Mouse (Mus musculus) lung, embryonic 15.5 days (tissue): ENCODE results near the gene Olfr1265. TPM values are rescaled to one million over a fixed set of nuclear protein-coding genes. Genes with fewer than 3 reads are reported as not detected.

Source experiments
- ATAC-seq: fragments of 200-750 bp; cut with Nextera tagmentation; 2 replicates; pipeline ENCODE4 v1.8.0; 2017; ENCODE audit warnings: moderate number of reproducible peaks, borderline replicate concordance; ENCODE audit not compliant: low FRiP score, low TSS enrichment; ENCODE audit errors: extremely low read depth
- H3K27ac ChIP-seq: fragments of 300-500 bp; sonication (generic); 2 replicates; pipeline ENCODE4 v1.5.1; 2015; ENCODE audit warnings: moderate library complexity, mild to moderate bottlenecking, inconsistent platforms
- H3K27me3 ChIP-seq: fragments of 300-500 bp; sonication (generic); 2 replicates; pipeline ENCODE4 v1.6.1; 2015; ENCODE audit warnings: inconsistent platforms
- H3K36me3 ChIP-seq: fragments of 300-500 bp; sonication (generic); 2 replicates; pipeline ENCODE4 v1.6.1; 2015; ENCODE audit warnings: inconsistent platforms
- H3K4me1 ChIP-seq: fragments of 300-500 bp; sonication (generic); 2 replicates; pipeline ENCODE4 v1.6.1; 2015; ENCODE audit warnings: inconsistent platforms
- H3K4me2 ChIP-seq: fragments of 300-500 bp; sonication (generic); 2 replicates; pipeline ENCODE4 v1.6.1; 2015; ENCODE audit warnings: inconsistent platforms, mild to moderate bottlenecking, moderate library complexity
- H3K4me3 ChIP-seq: fragments of 300-500 bp; sonication (generic); 2 replicates; pipeline ENCODE4 v1.5.1; 2015; ENCODE audit warnings: mild to moderate bottlenecking, inconsistent platforms
- H3K9ac ChIP-seq: fragments of 300-500 bp; sonication (generic); 2 replicates; pipeline ENCODE4 v1.6.1; 2015; ENCODE audit warnings: inconsistent platforms
- H3K9me3 ChIP-seq: fragments of 300-500 bp; sonication (generic); 2 replicates; pipeline ENCODE4 v1.6.1; 2016; ENCODE audit warnings: inconsistent platforms
- WGBS: fragments of 180-500 bp; shearing (Covaris S2); methylation state at CpG from one replicate; pipeline ENCODE4 v1.1.7; 2015; 5-methylcytosine and 5-hydroxymethylcytosine counted together
- polyA plus RNA-seq: library from polyadenylated mRNA; unstranded; fragments of >200 nt; fragmentation: Nextera tagmentation; extraction: Ambion mirVana; gene quantifications from 2 replicates; pipeline ENCODE4 v1.2.1, GENCODE M21; 2015

The Olfr1265 gene
- not detected in 2 replicates for polyA plus RNA-seq

GRCm38 (mm10) chr2:90035037-90035436 is at the start of gene Olfr1265:
Gene Olfr1265, plus strand, starts transcription at chr2:90035337.
- Histone ChIP-seq H3K4me1 (no peaks in the 10 kb centered on the region), H3K27me3 (no peaks in the 10 kb centered on the region), H3K9me3 (no peaks in the 10 kb centered on the region), H3K27ac (no peak within 1 kb of the TSS), H3K4me2 (no peak within 1 kb of the TSS), H3K9ac (no peak within 1 kb of the TSS), H3K36me3 (no peaks in the 10 kb centered on the region), H3K4me3 (no peak within 1 kb of the TSS)
- ATAC-seq, result no peak

- H3K4me3 ChIP-seq, result no peak within 1 kb of the TSS
- no peaks in the 10 kb centered on the region for H3K36me3 ChIP-seq
- no peak within 1 kb of the TSS for H3K27ac ChIP-seq
- no peaks in the 10 kb centered on the region for H3K4me1 ChIP-seq
- H3K4me2 ChIP-seq, result no peak within 1 kb of the TSS
- no peak for ATAC-seq
- no peaks in the 10 kb centered on the region for H3K9me3 ChIP-seq
- H3K9ac ChIP-seq, result no peak within 1 kb of the TSS
- H3K27me3 ChIP-seq, result no peaks in the 10 kb centered on the region
These were observed 44.2 kb upstream of the Olfr1265 start, which contains the start of gene Olfr1261 for GRCm38 (mm10) chr2:89990921-89991320. Gene Olfr1261, plus strand, starts transcription at chr2:89991221.

- Histone ChIP-seq H3K27me3 (no peaks in the 10 kb centered on the region), H3K9ac (no peak within 1 kb of the TSS), H3K36me3 (no peaks in the 10 kb centered on the region), H3K9me3 (no peaks in the 10 kb centered on the region), H3K4me3 (no peak within 1 kb of the TSS), H3K4me1 (no peaks in the 10 kb centered on the region), H3K4me2 (no peak within 1 kb of the TSS), H3K27ac (no peak within 1 kb of the TSS)
- no peak for ATAC-seq
These were observed 35.3 kb upstream of the Olfr1265 start, which contains the start of gene Olfr1262 for GRCm38 (mm10) chr2:89999845-90000244. Gene Olfr1262, plus strand, starts transcription at chr2:90000145.

- Histone ChIP-seq H3K4me1 (no peaks in the 10 kb centered on the region), H3K27me3 (no peaks in the 10 kb centered on the region), H3K4me3 (no peak within 1 kb of the TSS), H3K9ac (no peak within 1 kb of the TSS), H3K36me3 (no peaks in the 10 kb centered on the region), H3K4me2 (no peak within 1 kb of the TSS), H3K27ac (no peak within 1 kb of the TSS), H3K9me3 (no peaks in the 10 kb centered on the region)
- WGBS, result 72% methylated on average over 2 of the region's 2 CpGs
- no peak for ATAC-seq
These were observed 23.3 kb upstream of the Olfr1265 start, which contains the start of gene Olfr1263 for GRCm38 (mm10) chr2:90011831-90012230. Gene Olfr1263, plus strand, starts transcription at chr2:90012131.

GRCm38 (mm10) chr2:90025477-90025876 is 9.7 kb upstream of the Olfr1265 start, which contains the start of gene Olfr1264:
Gene Olfr1264, minus strand, starts transcription at chr2:90025577.
- no peak within 1 kb of the TSS for H3K4me3 ChIP-seq
- no peaks in the 10 kb centered on the region for H3K9me3 ChIP-seq
- H3K27me3 ChIP-seq, result no peaks in the 10 kb centered on the region
- no peak within 1 kb of the TSS for H3K27ac ChIP-seq
- no peaks in the 10 kb centered on the region for H3K36me3 ChIP-seq
- ATAC-seq, result no peak
- WGBS, result 78% methylated on average over 2 of the region's 2 CpGs
- H3K4me2 ChIP-seq, result no peak within 1 kb of the TSS
- H3K9ac ChIP-seq, result no peak within 1 kb of the TSS
- no peaks in the 10 kb centered on the region for H3K4me1 ChIP-seq

- H3K9me3 ChIP-seq, result no peaks in the 10 kb centered on the region
- no peak within 1 kb of the TSS for H3K4me3 ChIP-seq
- no peaks in the 10 kb centered on the region for H3K36me3 ChIP-seq
- no peaks in the 10 kb centered on the region for H3K4me1 ChIP-seq
- H3K9ac ChIP-seq, result no peak within 1 kb of the TSS
- H3K27ac ChIP-seq, result no peak within 1 kb of the TSS
- H3K4me2 ChIP-seq, result no peak within 1 kb of the TSS
- H3K27me3 ChIP-seq, result no peaks in the 10 kb centered on the region
- ATAC-seq, result no peak
These were observed 28.4 kb downstream of the Olfr1265 start, which contains the start of gene Olfr140 for GRCm38 (mm10) chr2:90063494-90063893. Gene Olfr140, minus strand, starts transcription at chr2:90063594.

- no peak overlapping the region for H3K4me3 ChIP-seq
- H3K9ac ChIP-seq, result no peak overlapping the region
- no peak overlapping the region for H3K4me2 ChIP-seq
- H3K27ac ChIP-seq, result no peak overlapping the region
- H3K4me1 ChIP-seq, result no peaks in the 10 kb centered on the region
- WGBS, result 46% methylated on average over 2 of the region's 2 CpGs
- no peaks in the 10 kb centered on the region for H3K9me3 ChIP-seq
- ATAC-seq, result no peak
- H3K27me3 ChIP-seq, result no peaks in the 10 kb centered on the region
- H3K36me3 ChIP-seq, result no peaks in the 10 kb centered on the region
These were observed 34.9 kb downstream of the Olfr1265 start for GRCm38 (mm10) chr2:90070065-90070464.

Other genes with a start within 250 kb of the Olfr1265 start
- not detected in 2 replicates for gene Olfr1254, start 241.7 kb upstream of the Olfr1265 start, polyA plus RNA-seq
- not detected in 2 replicates for gene Olfr1255, start 223.3 kb upstream of the Olfr1265 start, polyA plus RNA-seq
- not detected in 2 replicates for gene Olfr1256, start 193.8 kb upstream of the Olfr1265 start, polyA plus RNA-seq
- gene Olfr48, start 187.1 kb upstream of the Olfr1265 start, polyA plus RNA-seq, result not detected in 2 replicates
- not detected in 2 replicates for gene Olfr1257, start 156.9 kb upstream of the Olfr1265 start, polyA plus RNA-seq
- gene Olfr1258, start 108.0 kb upstream of the Olfr1265 start, polyA plus RNA-seq, result not detected in 2 replicates
- gene Olfr1259, start 86.7 kb upstream of the Olfr1265 start, polyA plus RNA-seq, result not detected in 2 replicates
- not detected in 2 replicates for gene Olfr1260, start 61.0 kb upstream of the Olfr1265 start, polyA plus RNA-seq
- gene Olfr1261, start 44.1 kb upstream of the Olfr1265 start, polyA plus RNA-seq, result not detected in 2 replicates
- gene Olfr1262, start 35.2 kb upstream of the Olfr1265 start, polyA plus RNA-seq, result not detected in 2 replicates
- gene Olfr1263, start 23.2 kb upstream of the Olfr1265 start, polyA plus RNA-seq, result not detected in 2 replicates
- gene Olfr1264, start 9.8 kb upstream of the Olfr1265 start, polyA plus RNA-seq, result not detected in 2 replicates
- gene Olfr140, start 28.3 kb downstream of the Olfr1265 start, polyA plus RNA-seq, result not detected in 2 replicates
- not detected in 2 replicates for gene Olfr1269, start 86.1 kb downstream of the Olfr1265 start, polyA plus RNA-seq
- gene Olfr32, start 107.0 kb downstream of the Olfr1265 start, polyA plus RNA-seq, result not detected in 2 replicates
- not detected in 2 replicates for gene Olfr1270, start 117.8 kb downstream of the Olfr1265 start, polyA plus RNA-seq
- not detected in 2 replicates for gene Olfr1506, start 189.2 kb downstream of the Olfr1265 start, polyA plus RNA-seq
- not detected in 2 replicates for gene Olfr142, start 222.3 kb downstream of the Olfr1265 start, polyA plus RNA-seq
- gene Olfr1271, start 235.7 kb downstream of the Olfr1265 start, polyA plus RNA-seq, result not detected in 2 replicates